Mouse (Mus musculus): ENCODE data around the gene Cenpn. TPM values are rescaled to one million over a fixed set of nuclear protein-coding genes. Genes with fewer than 3 reads are reported as not detected.

Gene Cenpn
- polyA plus RNA-seq, 1 experiment, result 2.5 TPM

- WGBS, result 88% methylated on average over 5 of the region's 5 CpGs
- no peaks in the 10 kb centered on the region for H3K4me1 ChIP-seq (ENCODE audit: control insufficient read depth, insufficient read depth, low read length)
- no peak for TF ChIP-seq CTCF (IDR thresholded peaks at IDR 0.05; ENCODE audit: borderline replicate concordance, insufficient read depth, low read depth, low read length)
- no peak for TF ChIP-seq POLR2A (IDR thresholded peaks at IDR 0.05; ENCODE audit: borderline replicate concordance, insufficient read depth, low read length)
- no peak overlapping the region for H3K27ac ChIP-seq (ENCODE audit: insufficient read depth, low read length)
- H3K27me3 ChIP-seq (ENCODE audit: control insufficient read depth, insufficient read depth, low read length), result no peaks in the 10 kb centered on the region
- no peak for DNase-seq
- H3K4me3 ChIP-seq (replicated peaks; ENCODE audit: insufficient read depth, low read depth, low read length), result no peak overlapping the region
These were observed 30.1 kb upstream of the Cenpn start for GRCm38 (mm10) chr8:116891446-116891845.

- DNase-seq, result no peak
- Histone ChIP-seq H3K4me3 (replicated peaks; ENCODE audit: insufficient read depth, low read depth, low read length) (no peak overlapping the region), H3K27ac (ENCODE audit: insufficient read depth, low read length) (no peak overlapping the region), H3K27me3 (ENCODE audit: control insufficient read depth, insufficient read depth, low read length) (no peaks in the 10 kb centered on the region), H3K4me1 (ENCODE audit: control insufficient read depth, insufficient read depth, low read length) (no peaks in the 10 kb centered on the region)
- TF ChIP-seq POLR2A (IDR thresholded peaks at IDR 0.05; ENCODE audit: borderline replicate concordance, insufficient read depth, low read length) (no peak), CTCF (IDR thresholded peaks at IDR 0.05; ENCODE audit: borderline replicate concordance, insufficient read depth, low read depth, low read length) (no peak)
- WGBS, result 93% methylated on average over 3 of the region's 3 CpGs
These were observed 29.4 kb upstream of the Cenpn start for GRCm38 (mm10) chr8:116892130-116892529.

- H3K4me1 ChIP-seq (ENCODE audit: control insufficient read depth, insufficient read depth, low read length), result no peaks in the 10 kb centered on the region
- TF ChIP-seq POLR2A (IDR thresholded peaks at IDR 0.05; ENCODE audit: borderline replicate concordance, insufficient read depth, low read length), result no peak
- no peak for TF ChIP-seq CTCF (IDR thresholded peaks at IDR 0.05; ENCODE audit: borderline replicate concordance, insufficient read depth, low read depth, low read length)
- H3K27ac ChIP-seq (ENCODE audit: insufficient read depth, low read length), result no peak overlapping the region
- H3K27me3 ChIP-seq (ENCODE audit: control insufficient read depth, insufficient read depth, low read length), result no peaks in the 10 kb centered on the region
- DNase-seq, result no peak
- 82% methylated on average over 9 of the region's 9 CpGs for WGBS
- no peak overlapping the region for H3K4me3 ChIP-seq (replicated peaks; ENCODE audit: insufficient read depth, low read depth, low read length)
These were observed 28.9 kb upstream of the Cenpn start for GRCm38 (mm10) chr8:116892636-116893035.

GRCm38 (mm10) chr8:116893938-116894337 lies 27.6 kb upstream of the Cenpn start:
- 95% methylated on average over 11 of the region's 11 CpGs for WGBS
- H3K4me3 ChIP-seq (replicated peaks; ENCODE audit: insufficient read depth, low read depth, low read length), result no peak overlapping the region
- no peaks in the 10 kb centered on the region for H3K27me3 ChIP-seq (ENCODE audit: control insufficient read depth, insufficient read depth, low read length)
- DNase-seq, result no peak
- no peak overlapping the region for H3K27ac ChIP-seq (ENCODE audit: insufficient read depth, low read length)
- no peaks in the 10 kb centered on the region for H3K4me1 ChIP-seq (ENCODE audit: control insufficient read depth, insufficient read depth, low read length)
- TF ChIP-seq POLR2A (IDR thresholded peaks at IDR 0.05; ENCODE audit: borderline replicate concordance, insufficient read depth, low read length) (no peak), CTCF (IDR thresholded peaks at IDR 0.05; ENCODE audit: borderline replicate concordance, insufficient read depth, low read depth, low read length) (no peak)

- no peaks in the 10 kb centered on the region for H3K4me1 ChIP-seq (ENCODE audit: control insufficient read depth, insufficient read depth, low read length)
- 97% methylated on average over 6 of the region's 6 CpGs for WGBS
- H3K4me3 ChIP-seq (replicated peaks; ENCODE audit: insufficient read depth, low read depth, low read length), result no peak overlapping the region
- TF ChIP-seq CTCF (IDR thresholded peaks at IDR 0.05; ENCODE audit: borderline replicate concordance, insufficient read depth, low read depth, low read length) (no peak), POLR2A (IDR thresholded peaks at IDR 0.05; ENCODE audit: borderline replicate concordance, insufficient read depth, low read length) (no peak)
- no peak overlapping the region for H3K27ac ChIP-seq (ENCODE audit: insufficient read depth, low read length)
- no peak for DNase-seq
- no peaks in the 10 kb centered on the region for H3K27me3 ChIP-seq (ENCODE audit: control insufficient read depth, insufficient read depth, low read length)
These were observed 26.0 kb upstream of the Cenpn start for GRCm38 (mm10) chr8:116895521-116895920.

- Histone ChIP-seq H3K27ac (ENCODE audit: insufficient read depth, low read length) (no peak overlapping the region), H3K27me3 (ENCODE audit: control insufficient read depth, insufficient read depth, low read length) (no peaks in the 10 kb centered on the region), H3K4me3 (replicated peaks; ENCODE audit: insufficient read depth, low read depth, low read length) (no peak overlapping the region), H3K4me1 (ENCODE audit: control insufficient read depth, insufficient read depth, low read length) (no peaks in the 10 kb centered on the region; the same call in 1 of the 2 replicates)
- no peak for DNase-seq
- WGBS, result 94% methylated on average over 4 of the region's 4 CpGs
- TF ChIP-seq POLR2A (IDR thresholded peaks at IDR 0.05; ENCODE audit: borderline replicate concordance, insufficient read depth, low read length), result no peak
- TF ChIP-seq CTCF (IDR thresholded peaks at IDR 0.05; ENCODE audit: borderline replicate concordance, insufficient read depth, low read depth, low read length), result no peak
These were observed 16.8 kb upstream of the Cenpn start for GRCm38 (mm10) chr8:116904736-116905135.

- no peak for DNase-seq
- 80% methylated on average over 4 of the region's 4 CpGs for WGBS
- Histone ChIP-seq H3K27ac (ENCODE audit: insufficient read depth, low read length) (no peak overlapping the region), H3K4me1 (ENCODE audit: control insufficient read depth, insufficient read depth, low read length) (no peaks in the 10 kb centered on the region; the same call in 1 of the 2 replicates), H3K27me3 (ENCODE audit: control insufficient read depth, insufficient read depth, low read length) (no peaks in the 10 kb centered on the region), H3K4me3 (replicated peaks; ENCODE audit: insufficient read depth, low read depth, low read length) (no peak overlapping the region)
- TF ChIP-seq POLR2A (IDR thresholded peaks at IDR 0.05; ENCODE audit: borderline replicate concordance, insufficient read depth, low read length) (no peak), CTCF (IDR thresholded peaks at IDR 0.05; ENCODE audit: borderline replicate concordance, insufficient read depth, low read depth, low read length) (no peak)
These were observed 16.3 kb upstream of the Cenpn start for GRCm38 (mm10) chr8:116905252-116905651.

GRCm38 (mm10) chr8:116905836-116906235 lies 15.7 kb upstream of the Cenpn start:
- TF ChIP-seq POLR2A (IDR thresholded peaks at IDR 0.05; ENCODE audit: borderline replicate concordance, insufficient read depth, low read length) (no peak), CTCF (IDR thresholded peaks at IDR 0.05; ENCODE audit: borderline replicate concordance, insufficient read depth, low read depth, low read length) (no peak)
- no peaks in the 10 kb centered on the region for H3K27me3 ChIP-seq (ENCODE audit: control insufficient read depth, insufficient read depth, low read length)
- 98% methylated on average over 4 of the region's 4 CpGs for WGBS
- H3K4me3 ChIP-seq (replicated peaks; ENCODE audit: insufficient read depth, low read depth, low read length), result no peak overlapping the region
- no peak for DNase-seq
- no peaks in the 10 kb centered on the region; the same call in 1 of the 2 replicates for H3K4me1 ChIP-seq (ENCODE audit: control insufficient read depth, insufficient read depth, low read length)
- H3K27ac ChIP-seq (ENCODE audit: insufficient read depth, low read length), result no peak overlapping the region

Data from cerebellum, adult 2 months (tissue).